Mouse (Mus musculus) heart, postnatal 36 days (tissue): ENCODE measurements around the gene Stc2. TPM values are rescaled to one million over a fixed set of nuclear protein-coding genes. Genes with fewer than 3 reads are reported as not detected.

Experiments
- DNase-seq, 2 experiments: peaks; one replicate each; pipeline ENCODE4 v3.0.0; 2021 to 2022
- intact Hi-C: fragments of 180-260 bp; cut with DNase I; formaldehyde crosslinking; loops from one replicate; pipeline ENCODE4 v1.15.1; 2025
- total RNA-seq, 2 experiments: library from RNA; stranded (reverse); gene quantifications; 2 replicates each; pipeline ENCODE4 v1.2.3; 2021

The Stc2 gene
- 10 to 100 TPM; 18.0 to 20.7 TPM for total RNA-seq

- intact Hi-C loops, result loop anchor here (5.0 to 10.0 kb wide), 3 partner anchors 183 to 695 kb away; no protein-coding TSS in a partner anchor
- DNase-seq, result peak; percentile 70 to 81
Measured at GRCm38 (mm10) chr11:31369648-31370286, at the start of gene Stc2. Gene Stc2 (minus strand): TSS chr11:31370074.

- no peak for DNase-seq
- intact Hi-C loops, result no loop called here
Measured at GRCm38 (mm10) chr11:31417071-31417470, 47.2 kb upstream of the Stc2 start.

- DNase-seq, result no peak
- intact Hi-C loops, result no loop called here
Measured at GRCm38 (mm10) chr11:31412376-31412775, 42.5 kb upstream of the Stc2 start.

GRCm38 (mm10) chr11:31406736-31407135 lies 36.9 kb upstream of the Stc2 start:
- intact Hi-C loops, result no loop called here
- DNase-seq, result no peak

- no peak for DNase-seq
- intact Hi-C loops, result no loop called here
Measured at GRCm38 (mm10) chr11:31403080-31403479, 33.2 kb upstream of the Stc2 start.

- intact Hi-C loops, result no loop called here
Measured at GRCm38 (mm10) chr11:31398604-31399003, 28.7 kb upstream of the Stc2 start.

GRCm38 (mm10) chr11:31396638-31397417 lies 27.0 kb upstream of the Stc2 start:
- DNase-seq, result no peak
- intact Hi-C loops, result no loop called here

More at GRCm38 (mm10) chr11:31398604-31399003, 28.7 kb upstream of the Stc2 start:
- no peak for DNase-seq

GRCm38 (mm10) chr11:31394026-31394425 lies 24.2 kb upstream of the Stc2 start:
- intact Hi-C loops, result no loop called here

GRCm38 (mm10) chr11:31392340-31392739 lies 22.5 kb upstream of the Stc2 start:
- intact Hi-C loops, result no loop called here
- DNase-seq, result no peak

More at GRCm38 (mm10) chr11:31394026-31394425, 24.2 kb upstream of the Stc2 start:
- DNase-seq, result no peak

GRCm38 (mm10) chr11:31388890-31389289 lies 19.0 kb upstream of the Stc2 start:
- peak in 1 of 2 experiments; percentile 15 for DNase-seq
- intact Hi-C loops, result no loop called here

GRCm38 (mm10) chr11:31387526-31387925 lies 17.7 kb upstream of the Stc2 start:
- intact Hi-C loops, result no loop called here
- DNase-seq, result peak; percentile 43 to 45

- intact Hi-C loops, result no loop called here
- DNase-seq, result no peak
Measured at GRCm38 (mm10) chr11:31386571-31386970, 16.7 kb upstream of the Stc2 start.

GRCm38 (mm10) chr11:31383968-31384367 lies 14.1 kb upstream of the Stc2 start:
- intact Hi-C loops, result no loop called here

GRCm38 (mm10) chr11:31382145-31382544 lies 12.3 kb upstream of the Stc2 start:
- no peak for DNase-seq
- intact Hi-C loops, result no loop called here

More at GRCm38 (mm10) chr11:31383968-31384367, 14.1 kb upstream of the Stc2 start:
- no peak for DNase-seq

GRCm38 (mm10) chr11:31373438-31373837 lies 3.6 kb upstream of the Stc2 start:
- intact Hi-C loops, result loop anchor here (1.0 to 5.0 kb wide), 2 partner anchors 125 to 244 kb away; no protein-coding TSS in a partner anchor
- DNase-seq, result peak in 1 of 2 experiments; percentile 50

- no peak for DNase-seq
- intact Hi-C loops, result loop anchor here (5.0 kb wide), 1 partner anchor 245 kb away; no protein-coding TSS in a partner anchor
Measured at GRCm38 (mm10) chr11:31372206-31372605, 2.3 kb upstream of the Stc2 start.

GRCm38 (mm10) chr11:31371256-31371838 lies 1.5 kb upstream of the Stc2 start:
- no peak for DNase-seq
- intact Hi-C loops, result loop anchor here (5.0 kb wide), 1 partner anchor 246 kb away; no protein-coding TSS in a partner anchor

- intact Hi-C loops, result loop anchor here (5.0 kb wide), 1 partner anchor 247 kb away; no protein-coding TSS in a partner anchor
Measured at GRCm38 (mm10) chr11:31370436-31371230, 759 bp upstream of the Stc2 start.

GRCm38 (mm10) chr11:31368965-31369647 lies 768 bp downstream of the Stc2 start:
- intact Hi-C loops, result loop anchor here (5.0 to 10.0 kb wide), 2 partner anchors 183 to 694 kb away; no protein-coding TSS in a partner anchor

More at GRCm38 (mm10) chr11:31370436-31371230, 759 bp upstream of the Stc2 start:
- no peak for DNase-seq

More at GRCm38 (mm10) chr11:31368965-31369647, 768 bp downstream of the Stc2 start:
- peak; percentile 55 to 72 for DNase-seq
